Mouse (Mus musculus) effector memory CD4-positive, alpha-beta T cell, adult 5 months (primary cell): Measurements from ENCODE around the gene St8sia6. TPM values are rescaled to one million over a fixed set of nuclear protein-coding genes. Genes with fewer than 3 reads are reported as not detected.

ENCODE experiments used
- polyA plus RNA-seq: library from polyadenylated mRNA; unstranded; fragments of 100-300 nt; shearing (Covaris generic); gene quantifications from one replicate; pipeline ENCODE4 v1.2.1, GENCODE M21; 2017

The St8sia6 gene
- 5.3 TPM for polyA plus RNA-seq

GRCm38 (mm10) chr2:13793969-13794363, at the start of gene St8sia6:
Gene St8sia6 (minus strand): TSS chr2:13794064.

Other genes starting within 250 kb of the St8sia6 start
- gene Trdmt1, start 249.4 kb downstream of the St8sia6 start, polyA plus RNA-seq: 10.4 TPM
- gene Vim, start 220.1 kb downstream of the St8sia6 start, polyA plus RNA-seq: 175 TPM